Mouse (Mus musculus) megakaryocyte, embryonic 14.5 days (primary cell): ENCODE measurements around the gene Cdyl.

Experiments used
- FLI1 ChIP-seq: IDR thresholded peaks from 2 replicates; pipeline ENCODE4 v1.6.1; 2012; ENCODE audit warnings: low read length, inconsistent platforms, mixed read lengths
- GATA1 ChIP-seq: IDR thresholded peaks from 3 replicates; pipeline ENCODE4 v1.6.1; 2012; ENCODE audit warnings: mixed read lengths, low read length, inconsistent platforms, borderline replicate concordance

DNA sequence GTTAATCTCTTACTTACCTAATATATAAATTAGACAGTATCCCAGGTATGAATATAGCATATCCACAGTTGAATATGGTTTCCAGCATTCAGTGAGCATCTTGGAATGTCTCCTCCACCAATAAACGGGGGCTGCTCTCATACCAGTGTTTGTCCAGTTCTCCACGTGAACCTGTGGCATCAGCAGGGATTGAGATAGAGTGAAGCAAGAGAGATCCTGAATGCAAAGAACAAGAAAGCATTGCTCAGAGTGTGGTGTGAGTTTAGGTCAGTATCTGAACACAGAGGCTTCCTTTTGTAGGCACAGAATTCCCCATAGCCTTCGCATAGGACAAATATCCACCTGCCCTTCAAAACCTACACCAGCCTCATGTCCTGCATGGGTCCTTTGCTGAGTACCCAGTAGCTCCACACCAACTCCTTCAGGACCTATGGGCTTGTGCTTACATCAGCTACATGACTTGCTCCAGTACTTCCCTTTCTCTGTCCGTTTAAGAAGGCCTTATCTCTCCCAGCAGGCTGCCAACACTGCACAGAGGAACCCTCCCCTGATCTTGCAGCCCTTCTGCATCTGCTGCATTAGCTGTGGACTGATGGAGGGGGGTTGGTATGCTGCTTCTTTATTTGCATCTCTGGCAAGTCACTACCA, 44.7 kb upstream of the Cdyl start:
- TF ChIP-seq FLI1, result no peak
- TF ChIP-seq GATA1, result peak; percentile 76; the same call in 2 of the 3 replicates
